Mouse (Mus musculus) midbrain, postnatal 0 days (tissue): ENCODE data around the gene Ptcd2. TPM values are rescaled to one million over a fixed set of nuclear protein-coding genes. Genes with fewer than 3 reads are reported as not detected.

ENCODE experiments used
- ATAC-seq: fragments of 200-750 bp; cut with Nextera tagmentation; 2 replicates; pipeline ENCODE4 v1.8.0; 2017; ENCODE audit warnings: moderate number of reproducible peaks, mild to moderate bottlenecking, moderate TSS enrichment, moderate library complexity; ENCODE audit not compliant: low FRiP score
- DNase-seq: peaks from one replicate; pipeline ENCODE4 v3.0.0-alpha.2; 2015; ENCODE audit warnings: low spot score
- H3K27ac ChIP-seq: fragments of 300-500 bp; sonication (generic); 2 replicates; pipeline ENCODE4 v1.5.1; 2014; ENCODE audit warnings: low read depth, mild to moderate bottlenecking, low read length, mixed read lengths
- H3K27me3 ChIP-seq: fragments of 300-500 bp; sonication (generic); 2 replicates; pipeline ENCODE4 v1.6.1; 2014; ENCODE audit warnings: low read length, control low read depth, mixed read lengths; ENCODE audit not compliant: insufficient read depth
- H3K36me3 ChIP-seq: fragments of 300-500 bp; sonication (generic); 2 replicates; pipeline ENCODE4 v1.6.1; 2014; ENCODE audit warnings: low read length, control low read depth, mixed read lengths; ENCODE audit not compliant: insufficient read depth
- H3K4me1 ChIP-seq: fragments of 300-500 bp; sonication (generic); 2 replicates; pipeline ENCODE4 v1.6.1; 2014; ENCODE audit warnings: mild to moderate bottlenecking, control low read depth, antibody characterized with exemption, low read length, mixed read lengths; ENCODE audit not compliant: insufficient read depth
- H3K4me2 ChIP-seq: fragments of 300-500 bp; sonication (generic); 2 replicates; pipeline ENCODE4 v1.6.1; 2014; ENCODE audit warnings: low read depth, mild to moderate bottlenecking, low read length, mixed read lengths; ENCODE audit not compliant: poor library complexity, severe bottlenecking
- H3K4me3 ChIP-seq: fragments of 300-500 bp; sonication (generic); 2 replicates; pipeline ENCODE4 v1.5.1; 2014; ENCODE audit warnings: low read depth, mild to moderate bottlenecking, low read length, moderate library complexity
- H3K9ac ChIP-seq: fragments of 300-500 bp; sonication (generic); replicated peaks from 2 replicates; pipeline ENCODE4 v1.6.1; 2014; ENCODE audit warnings: mild to moderate bottlenecking, low read length, moderate library complexity, mixed read lengths; ENCODE audit not compliant: poor library complexity, severe bottlenecking
- H3K9me3 ChIP-seq: fragments of 300-500 bp; sonication (generic); 2 replicates; pipeline ENCODE4 v1.6.1; 2016; ENCODE audit warnings: low read length, control low read depth
- CTCF ChIP-seq: IDR thresholded peaks from 2 replicates; pipeline ENCODE4 v1.5.1; 2016; ENCODE audit warnings: antibody characterized with exemption, mild to moderate bottlenecking
- WGBS: fragments of 180-500 bp; shearing (Covaris S2); extraction: QIAGEN DNeasy Blood & Tissue Kit; methylation state at CpG from one replicate; pipeline ENCODE4 v1.1.7; 2014; 5-methylcytosine and 5-hydroxymethylcytosine counted together
- polyA plus RNA-seq: library from polyadenylated mRNA; unstranded; fragments of >200 nt; fragmentation: Nextera tagmentation; extraction: Ambion mirVana; gene quantifications from 2 replicates; pipeline ENCODE4 v1.2.1, GENCODE M21; 2015
- total RNA-seq: library from RNA; depleted of rRNA; stranded (reverse); fragments of >200 nt; gene quantifications from 2 replicates; pipeline ENCODE4 v1.2.3, GENCODE M21; 2014

Ptcd2 gene
- total and polyA plus RNA-seq, 2 experiments from 2014 or later = 41.8 to 51.5 TPM

DNA sequence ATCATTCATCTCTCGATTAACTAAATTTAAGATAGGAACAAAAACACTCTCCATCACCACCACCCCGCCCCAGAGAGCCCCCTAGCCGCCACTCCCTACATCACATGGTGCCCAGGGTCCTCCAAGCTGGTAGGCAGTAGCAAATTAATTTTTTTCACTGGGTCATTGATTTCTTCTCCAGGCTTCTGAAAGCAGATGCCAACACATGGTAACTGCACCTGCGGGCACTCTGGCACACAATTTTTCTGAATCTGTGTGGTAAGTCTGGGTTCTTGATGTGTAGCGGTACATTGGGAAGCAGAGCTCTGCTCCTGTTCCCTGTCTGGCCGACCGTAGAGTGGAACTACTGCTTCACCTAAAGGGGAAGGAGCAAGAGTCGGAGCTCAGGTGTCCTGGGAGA lies 53.7 kb downstream of the Ptcd2 start:
- Histone ChIP-seq H3K4me1 (no peaks in the 10 kb centered on the region), H3K27me3 (no peaks in the 10 kb centered on the region), H3K4me2 (no peak overlapping the region), H3K9ac (no peak overlapping the region), H3K9me3 (no peaks in the 10 kb centered on the region), H3K4me3 (no peak overlapping the region), H3K36me3 (no peaks in the 10 kb centered on the region), H3K27ac (no peak overlapping the region)
- ATAC-seq (no peak), DNase-seq (no peak)
- TF ChIP-seq CTCF = no peak
- WGBS = 95% methylated on average over 8 of the region's 8 CpGs

DNA sequence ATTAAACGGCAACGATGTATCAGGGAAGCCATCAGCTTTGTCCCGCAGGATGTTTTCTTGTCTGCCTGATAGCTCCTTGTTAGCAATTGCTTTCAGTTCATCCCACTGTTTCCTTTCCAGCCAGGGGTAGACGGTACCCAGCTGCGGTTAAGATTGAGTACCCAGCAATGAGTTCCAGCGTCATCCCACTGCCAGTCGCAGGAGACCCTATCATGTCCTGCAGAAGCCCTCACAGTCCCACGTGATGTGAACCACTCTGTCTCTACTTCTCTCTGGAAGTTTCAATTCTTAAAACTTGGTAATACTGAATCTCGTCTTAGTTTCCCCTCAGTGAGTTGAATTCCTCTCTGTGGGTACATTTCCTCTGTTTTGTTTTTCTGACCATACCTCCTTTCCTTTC lies 56.7 kb downstream of the Ptcd2 start:
- Histone ChIP-seq H3K9ac (no peak overlapping the region), H3K4me2 (no peak overlapping the region), H3K27me3 (no peaks in the 10 kb centered on the region), H3K27ac (no peak overlapping the region), H3K4me1 (peaks cover 5% of the 10 kb centered on the region), H3K36me3 (no peaks in the 10 kb centered on the region), H3K4me3 (no peak overlapping the region), H3K9me3 (no peaks in the 10 kb centered on the region)
- DNase-seq (no peak), ATAC-seq (no peak)
- 90% methylated on average over 9 of the region's 9 CpGs for WGBS
- no peak for TF ChIP-seq CTCF

GRCm38 (mm10) chr13:99287207-99287606 lies 57.3 kb downstream of the Ptcd2 start:
- WGBS = 94% methylated on average over 4 of the region's 4 CpGs

DNA sequence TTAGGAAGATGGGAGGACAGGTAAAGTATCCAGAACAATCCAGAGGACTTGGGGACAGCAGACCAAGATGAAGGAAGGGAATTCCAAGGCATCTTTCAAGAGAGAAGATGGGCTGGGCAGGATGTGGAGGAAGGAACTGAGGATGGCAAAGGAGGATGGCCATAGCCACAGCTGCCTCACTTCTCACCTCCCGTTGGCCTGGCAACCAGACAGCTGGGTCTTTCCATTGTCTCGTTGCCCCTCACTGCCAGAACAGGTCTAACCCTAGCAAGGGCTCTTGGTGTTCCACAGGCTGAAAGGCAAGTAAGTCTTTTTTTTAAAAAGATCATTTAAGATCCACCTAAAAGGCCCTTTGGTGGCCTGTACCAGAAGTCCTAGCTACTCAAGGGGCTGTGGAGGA lies 59.3 kb downstream of the Ptcd2 start:
- WGBS = 30% methylated on average over 2 of the region's 2 CpGs
- H3K9ac ChIP-seq = no peak overlapping the region
- no peak for TF ChIP-seq CTCF
- no peak overlapping the region for H3K4me2 ChIP-seq
- no peaks in the 10 kb centered on the region for H3K9me3 ChIP-seq
- no peak overlapping the region for H3K4me3 ChIP-seq
- DNase-seq (no peak), ATAC-seq (no peak)
- peak overlapping the region; percentile 71; the same call in 1 of the 2 replicates for H3K27ac ChIP-seq
- H3K27me3 ChIP-seq = no peaks in the 10 kb centered on the region
- H3K4me1 ChIP-seq = peaks cover 5% of the 10 kb centered on the region
- no peaks in the 10 kb centered on the region for H3K36me3 ChIP-seq

More at GRCm38 (mm10) chr13:99287207-99287606, 57.3 kb downstream of the Ptcd2 start:
- no peaks in the 10 kb centered on the region for H3K27me3 ChIP-seq
- H3K36me3 ChIP-seq = no peaks in the 10 kb centered on the region
- no peak overlapping the region for H3K4me3 ChIP-seq
- H3K9me3 ChIP-seq = no peaks in the 10 kb centered on the region
- H3K9ac ChIP-seq = no peak overlapping the region
- no peak for DNase-seq
- no peak for ATAC-seq
- peaks cover 5% of the 10 kb centered on the region for H3K4me1 ChIP-seq
- no peak for TF ChIP-seq CTCF
- H3K27ac ChIP-seq = no peak overlapping the region
- no peak overlapping the region for H3K4me2 ChIP-seq

DNA sequence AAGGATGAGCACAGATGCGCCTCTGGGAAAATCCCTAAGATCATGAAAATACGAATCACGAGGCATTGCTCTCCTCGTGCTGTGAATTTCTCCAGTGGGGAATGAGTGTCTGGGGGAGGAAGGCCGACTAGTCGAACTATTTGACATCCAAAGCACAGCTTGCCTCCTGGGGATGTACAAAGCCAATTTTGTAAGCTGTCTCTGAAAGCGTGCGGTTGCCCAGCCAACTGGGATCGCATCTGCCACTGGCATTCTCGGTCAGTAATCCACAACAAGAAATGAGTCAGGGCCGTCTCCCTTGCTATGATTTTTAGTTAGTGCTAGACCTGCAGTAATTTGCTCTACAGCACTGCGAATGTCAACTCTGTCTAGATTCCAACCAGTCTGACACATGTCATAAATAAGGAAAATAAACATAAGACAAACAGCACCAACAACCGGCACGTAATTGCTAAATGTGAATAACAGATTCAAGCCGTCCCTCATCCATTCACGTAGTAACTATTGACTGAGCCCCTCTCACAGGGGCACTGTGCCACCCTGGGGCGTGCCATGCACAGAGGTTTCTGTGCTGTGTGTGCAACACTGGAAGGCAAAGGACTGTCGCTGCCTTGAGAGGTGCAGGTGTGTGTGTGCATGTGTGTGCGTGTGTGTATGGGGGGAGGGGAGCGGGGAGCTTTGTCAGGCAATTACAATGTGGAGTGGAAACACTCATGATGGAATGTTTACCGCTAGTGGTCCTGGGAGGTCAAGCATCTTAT lies 59.9 kb downstream of the Ptcd2 start:
- DNase-seq (peak; percentile 95), ATAC-seq (peak; percentile 88)
- Histone ChIP-seq H3K4me2 (peak overlapping the region; percentile 15; the same call in 1 of the 2 replicates), H3K36me3 (no peaks in the 10 kb centered on the region), H3K4me3 (no peak overlapping the region), H3K27ac (peak overlapping the region; percentile 71), H3K4me1 (peaks cover 5% of the 10 kb centered on the region), H3K9me3 (no peaks in the 10 kb centered on the region), H3K27me3 (no peaks in the 10 kb centered on the region), H3K9ac (no peak overlapping the region)
- no peak for TF ChIP-seq CTCF
- 29% methylated on average over 21 of the region's 21 CpGs for WGBS

DNA sequence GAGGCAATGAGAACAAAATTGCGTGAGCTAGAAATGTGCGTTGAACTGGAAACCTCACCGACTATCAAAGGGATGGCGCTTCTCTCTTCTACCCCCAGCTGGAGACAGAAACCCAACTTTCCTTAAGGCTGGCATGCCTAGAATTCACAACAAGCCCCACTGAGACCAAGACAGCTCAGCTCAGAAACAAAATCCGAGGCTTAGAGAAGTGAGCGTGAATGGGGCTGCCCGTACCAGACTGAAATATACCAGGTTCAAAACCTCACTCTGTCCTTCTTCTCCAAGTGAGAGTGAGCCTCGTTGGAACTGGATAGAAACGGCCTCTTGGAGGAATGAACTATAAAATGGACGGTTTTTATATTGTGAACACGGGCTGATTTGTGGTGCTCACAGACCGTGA lies 60.6 kb downstream of the Ptcd2 start:
- DNase-seq (peak; percentile 35), ATAC-seq (peak; percentile 19; the same call in 1 of the 2 replicates)
- Histone ChIP-seq H3K4me1 (peaks cover 5% of the 10 kb centered on the region), H3K36me3 (no peaks in the 10 kb centered on the region), H3K4me3 (no peak overlapping the region), H3K27me3 (no peaks in the 10 kb centered on the region), H3K27ac (peak overlapping the region; percentile 71; the same call in 1 of the 2 replicates), H3K4me2 (peak overlapping the region; percentile 5; the same call in 1 of the 2 replicates), H3K9ac (no peak overlapping the region), H3K9me3 (no peaks in the 10 kb centered on the region)
- 40% methylated on average over 12 of the region's 12 CpGs for WGBS
- TF ChIP-seq CTCF = no peak
